Mouse (Mus musculus) liver, embryonic 13.5 days (tissue): ENCODE results near the gene Fam71b. TPM values are rescaled to one million over a fixed set of nuclear protein-coding genes. Genes with fewer than 3 reads are reported as not detected.

Experiments
- ATAC-seq: fragments of 200-750 bp; cut with Nextera tagmentation; 2 replicates; pipeline ENCODE4 v1.8.0; 2017; ENCODE audit warnings: low read depth, mild to moderate bottlenecking, moderate number of reproducible peaks, moderate library complexity
- DNase-seq: peaks from one replicate; pipeline ENCODE4 v3.0.0; 2022
- H3K27ac ChIP-seq: fragments of 300-500 bp; sonication (generic); 2 replicates; pipeline ENCODE4 v1.5.1; 2015; ENCODE audit warnings: moderate library complexity, mild to moderate bottlenecking, inconsistent platforms
- H3K27me3 ChIP-seq: fragments of 300-500 bp; sonication (generic); 2 replicates; pipeline ENCODE4 v1.6.1; 2015; ENCODE audit warnings: mild to moderate bottlenecking, inconsistent platforms
- H3K36me3 ChIP-seq: fragments of 300-500 bp; sonication (generic); 2 replicates; pipeline ENCODE4 v1.6.1; 2015; ENCODE audit warnings: mild to moderate bottlenecking, inconsistent platforms
- H3K4me1 ChIP-seq: fragments of 300-500 bp; sonication (generic); replicated peaks from 2 replicates; pipeline ENCODE4 v1.6.1; 2015; ENCODE audit warnings: inconsistent platforms
- H3K4me2 ChIP-seq: fragments of 300-500 bp; sonication (generic); 2 replicates; pipeline ENCODE4 v1.6.1; 2015; ENCODE audit warnings: inconsistent platforms, mild to moderate bottlenecking, moderate library complexity
- H3K4me3 ChIP-seq: fragments of 300-500 bp; sonication (generic); replicated peaks from 2 replicates; pipeline ENCODE4 v1.5.1; 2015; ENCODE audit warnings: mild to moderate bottlenecking, inconsistent platforms
- H3K9ac ChIP-seq: fragments of 300-500 bp; sonication (generic); 2 replicates; pipeline ENCODE4 v1.6.1; 2015; ENCODE audit warnings: mild to moderate bottlenecking, inconsistent platforms
- H3K9me3 ChIP-seq: fragments of 300-500 bp; sonication (generic); replicated peaks from 2 replicates; pipeline ENCODE4 v1.6.1; 2016; ENCODE audit warnings: inconsistent platforms
- WGBS: fragments of 180-500 bp; shearing (Covaris S2); methylation state at CpG from one replicate; pipeline ENCODE4 v1.1.7; 2015; ENCODE audit not compliant: insufficient replicate concordance; 5-methylcytosine and 5-hydroxymethylcytosine counted together
- polyA plus RNA-seq: library from polyadenylated mRNA; unstranded; fragments of >200 nt; fragmentation: Nextera tagmentation; extraction: Ambion mirVana; gene quantifications from 2 replicates; pipeline ENCODE4 v1.2.1, GENCODE M21; 2015

Gene Fam71b
- polyA plus RNA-seq, 1 experiment from 2014 or later, result not detected

GRCm38 (mm10) chr11:46435363-46435762 lies 39.0 kb downstream of the Fam71b start:
- Histone ChIP-seq H3K4me3 (peak overlapping the region; percentile 40), H3K9me3 (no peaks in the 10 kb centered on the region), H3K27ac (peak overlapping the region; percentile 87), H3K9ac (peak overlapping the region; percentile 57), H3K27me3 (no peaks in the 10 kb centered on the region), H3K4me1 (peaks cover 47% of the 10 kb centered on the region), H3K36me3 (peaks cover 11% of the 10 kb centered on the region), H3K4me2 (peak overlapping the region; percentile 64)
- peak; percentile 47 for ATAC-seq
- peak; percentile 39 for DNase-seq

GRCm38 (mm10) chr11:46436760-46437458 lies 40.5 kb downstream of the Fam71b start, which contains the start of gene Med7:
TSS of gene Med7 (plus strand) at chr11:46436925.
- WGBS, result 0% methylated on average over 59 of the region's 59 CpGs
- Histone ChIP-seq H3K4me1 (peaks cover 59% of the 10 kb centered on the region), H3K36me3 (peaks cover 22% of the 10 kb centered on the region), H3K27ac (peak within 1 kb of the TSS; percentile 98), H3K4me3 (peak within 1 kb of the TSS; percentile 90), H3K9ac (peak within 1 kb of the TSS; percentile 97), H3K4me2 (peak within 1 kb of the TSS; percentile 74), H3K9me3 (no peaks in the 10 kb centered on the region), H3K27me3 (no peaks in the 10 kb centered on the region)
- ATAC-seq (peak; percentile 94), DNase-seq (peak; percentile 93)

GRCm38 (mm10) chr11:46437459-46438000 lies 41.2 kb downstream of the Fam71b start:
- Histone ChIP-seq H3K4me2 (peak overlapping the region; percentile 74), H3K36me3 (peaks cover 28% of the 10 kb centered on the region), H3K27me3 (no peaks in the 10 kb centered on the region), H3K4me3 (peak overlapping the region; percentile 90), H3K27ac (peak overlapping the region; percentile 98), H3K4me1 (peaks cover 65% of the 10 kb centered on the region), H3K9me3 (no peaks in the 10 kb centered on the region), H3K9ac (peak overlapping the region; percentile 97)
- DNase-seq (peak; percentile 56), ATAC-seq (peak; percentile 10)
- 1% methylated on average over 23 of the region's 23 CpGs for WGBS

GRCm38 (mm10) chr11:46439005-46439543 lies 42.7 kb downstream of the Fam71b start:
- H3K36me3 ChIP-seq, result peaks cover 38% of the 10 kb centered on the region
- peak overlapping the region; percentile 32 for H3K4me3 ChIP-seq
- peak overlapping the region; percentile 74 for H3K27ac ChIP-seq
- no peaks in the 10 kb centered on the region for H3K9me3 ChIP-seq
- peaks cover 79% of the 10 kb centered on the region for H3K4me1 ChIP-seq
- H3K4me2 ChIP-seq, result peak overlapping the region; percentile 74
- ATAC-seq (peak; percentile 17; the same call in 1 of the 2 replicates), DNase-seq (no peak)
- H3K27me3 ChIP-seq, result no peaks in the 10 kb centered on the region
- WGBS, result 28% methylated on average over 5 of the region's 5 CpGs
- H3K9ac ChIP-seq, result peak overlapping the region; percentile 52

GRCm38 (mm10) chr11:46441774-46442173 lies 45.4 kb downstream of the Fam71b start:
- Histone ChIP-seq H3K27ac (peak overlapping the region; percentile 40), H3K4me1 (peaks cover 57% of the 10 kb centered on the region), H3K36me3 (peaks cover 38% of the 10 kb centered on the region), H3K4me2 (peak overlapping the region; percentile 32; the same call in 1 of the 2 replicates), H3K4me3 (no peak overlapping the region), H3K9ac (no peak overlapping the region), H3K9me3 (no peaks in the 10 kb centered on the region), H3K27me3 (no peaks in the 10 kb centered on the region)
- ATAC-seq (peak; percentile 55), DNase-seq (no peak)
- WGBS, result 18% methylated on average over 1 of the region's 1 CpGs

GRCm38 (mm10) chr11:46443152-46443551 lies 46.8 kb downstream of the Fam71b start:
- Histone ChIP-seq H3K27ac (no peak overlapping the region), H3K4me3 (no peak overlapping the region), H3K36me3 (peaks cover 38% of the 10 kb centered on the region), H3K27me3 (no peaks in the 10 kb centered on the region), H3K9ac (no peak overlapping the region), H3K4me2 (no peak overlapping the region), H3K4me1 (peaks cover 56% of the 10 kb centered on the region), H3K9me3 (no peaks in the 10 kb centered on the region)
- DNase-seq (no peak), ATAC-seq (no peak)
- WGBS, result 79% methylated on average over 1 of the region's 1 CpGs

- DNase-seq, result no peak
- Histone ChIP-seq H3K36me3 (peaks cover 38% of the 10 kb centered on the region), H3K4me2 (no peak overlapping the region), H3K4me3 (no peak overlapping the region), H3K9ac (no peak overlapping the region), H3K27me3 (no peaks in the 10 kb centered on the region), H3K4me1 (peaks cover 49% of the 10 kb centered on the region), H3K9me3 (no peaks in the 10 kb centered on the region), H3K27ac (no peak overlapping the region)
- no peak for ATAC-seq
- WGBS, result 69% methylated on average over 5 of the region's 5 CpGs
Measured at GRCm38 (mm10) chr11:46443979-46444378, 47.6 kb downstream of the Fam71b start.

GRCm38 (mm10) chr11:46446150-46446549 lies 49.8 kb downstream of the Fam71b start:
- peaks cover 28% of the 10 kb centered on the region for H3K4me1 ChIP-seq
- H3K9ac ChIP-seq, result no peak overlapping the region
- no peak for ATAC-seq
- no peaks in the 10 kb centered on the region for H3K27me3 ChIP-seq
- H3K27ac ChIP-seq, result no peak overlapping the region
- WGBS, result 77% methylated on average over 6 of the region's 6 CpGs
- no peak overlapping the region for H3K4me2 ChIP-seq
- H3K36me3 ChIP-seq, result peaks cover 19% of the 10 kb centered on the region
- no peak for DNase-seq
- H3K4me3 ChIP-seq, result no peak overlapping the region
- no peaks in the 10 kb centered on the region for H3K9me3 ChIP-seq

GRCm38 (mm10) chr11:46447644-46448484 lies 51.5 kb downstream of the Fam71b start:
- H3K27me3 ChIP-seq, result no peaks in the 10 kb centered on the region
- H3K9ac ChIP-seq, result no peak overlapping the region
- WGBS, result 29% methylated on average over 13 of the region's 13 CpGs
- H3K9me3 ChIP-seq, result no peaks in the 10 kb centered on the region
- peaks cover 15% of the 10 kb centered on the region for H3K4me1 ChIP-seq
- H3K4me2 ChIP-seq, result no peak overlapping the region
- ATAC-seq, result no peak
- no peak overlapping the region for H3K4me3 ChIP-seq
- no peak for DNase-seq
- peaks cover 10% of the 10 kb centered on the region for H3K36me3 ChIP-seq
- H3K27ac ChIP-seq, result no peak overlapping the region

GRCm38 (mm10) chr11:46449461-46450080 lies 53.2 kb downstream of the Fam71b start:
- Histone ChIP-seq H3K4me2 (no peak overlapping the region), H3K4me3 (no peak overlapping the region), H3K27ac (no peak overlapping the region), H3K27me3 (no peaks in the 10 kb centered on the region), H3K4me1 (peaks cover 12% of the 10 kb centered on the region), H3K9ac (no peak overlapping the region), H3K9me3 (no peaks in the 10 kb centered on the region), H3K36me3 (no peaks in the 10 kb centered on the region)
- ATAC-seq (no peak), DNase-seq (no peak)
- WGBS, result 72% methylated on average over 11 of the region's 11 CpGs
